Mouse (Mus musculus) E14TG2a.4 (cell line): Measurements from ENCODE around the gene Nup160.

Experiments
- CTCF ChIP-seq: conservative IDR thresholded peaks from 2 replicates; pipeline ENCODE4 v1.5.1; 2014; ENCODE audit warnings: low read length
- NANOG ChIP-seq: IDR thresholded peaks from 2 replicates; pipeline ENCODE4 v1.6.1; 2014; ENCODE audit warnings: borderline replicate concordance, low read length, mixed read lengths
- POU5F1 ChIP-seq: IDR thresholded peaks from 2 replicates; pipeline ENCODE4 v1.6.1; 2014; ENCODE audit warnings: low read length, borderline replicate concordance

GRCm38 (mm10) chr2:90700943-90701342 is 23.9 kb downstream of the Nup160 start:
- TF ChIP-seq CTCF: no peak
- TF ChIP-seq NANOG: no peak
- TF ChIP-seq POU5F1: no peak
